Mouse (Mus musculus) forebrain, embryonic 12.5 days (tissue): ENCODE results near the gene Sema4c. TPM values are rescaled to one million over a fixed set of nuclear protein-coding genes. Genes with fewer than 3 reads are reported as not detected.
A peak's percentile ranks its signal among the peaks of the same experiment; 100 is the strongest.

ENCODE experiments used
- ATAC-seq: fragments of 200-750 bp; cut with Nextera tagmentation; 2 replicates; pipeline ENCODE4 v1.8.0; 2017; ENCODE audit warnings: moderate TSS enrichment; ENCODE audit not compliant: low FRiP score
- H3K27ac ChIP-seq: fragments of 300-500 bp; sonication (generic); 2 replicates; pipeline ENCODE4 v1.5.1; 2016; ENCODE audit warnings: mild to moderate bottlenecking
- H3K27me3 ChIP-seq: fragments of 300-500 bp; sonication (generic); 2 replicates; pipeline ENCODE4 v1.6.1; 2016; ENCODE audit warnings: mild to moderate bottlenecking
- H3K36me3 ChIP-seq: fragments of 300-500 bp; sonication (generic); replicated peaks from 2 replicates; pipeline ENCODE4 v1.6.1; 2016; ENCODE audit warnings: mild to moderate bottlenecking
- H3K4me1 ChIP-seq: fragments of 300-500 bp; sonication (generic); 2 replicates; pipeline ENCODE4 v1.6.1; 2016
- H3K4me2 ChIP-seq: fragments of 300-500 bp; sonication (generic); 2 replicates; pipeline ENCODE4 v1.6.1; 2016; ENCODE audit warnings: mild to moderate bottlenecking, moderate library complexity
- H3K4me3 ChIP-seq: fragments of 300-500 bp; sonication (generic); replicated peaks from 2 replicates; pipeline ENCODE4 v1.5.1; 2016; ENCODE audit warnings: mild to moderate bottlenecking
- H3K9ac ChIP-seq: fragments of 300-500 bp; sonication (generic); 2 replicates; pipeline ENCODE4 v1.6.1; 2016; ENCODE audit warnings: mild to moderate bottlenecking
- H3K9me3 ChIP-seq: fragments of 300-500 bp; sonication (generic); 2 replicates; pipeline ENCODE4 v1.6.1; 2016
- WGBS: fragments of 180-500 bp; shearing (Covaris S2); methylation state at CpG from one replicate; pipeline ENCODE4 v1.1.7; 2016; 5-methylcytosine and 5-hydroxymethylcytosine counted together
- polyA plus RNA-seq: library from polyadenylated mRNA; unstranded; fragments of >200 nt; fragmentation: Nextera tagmentation; extraction: Ambion mirVana; gene quantifications from 2 replicates; pipeline ENCODE4 v1.2.1, GENCODE M21; 2016

Sema4c gene
- polyA plus RNA-seq, 1 experiment from 2014 or later: 29.8 TPM

DNA sequence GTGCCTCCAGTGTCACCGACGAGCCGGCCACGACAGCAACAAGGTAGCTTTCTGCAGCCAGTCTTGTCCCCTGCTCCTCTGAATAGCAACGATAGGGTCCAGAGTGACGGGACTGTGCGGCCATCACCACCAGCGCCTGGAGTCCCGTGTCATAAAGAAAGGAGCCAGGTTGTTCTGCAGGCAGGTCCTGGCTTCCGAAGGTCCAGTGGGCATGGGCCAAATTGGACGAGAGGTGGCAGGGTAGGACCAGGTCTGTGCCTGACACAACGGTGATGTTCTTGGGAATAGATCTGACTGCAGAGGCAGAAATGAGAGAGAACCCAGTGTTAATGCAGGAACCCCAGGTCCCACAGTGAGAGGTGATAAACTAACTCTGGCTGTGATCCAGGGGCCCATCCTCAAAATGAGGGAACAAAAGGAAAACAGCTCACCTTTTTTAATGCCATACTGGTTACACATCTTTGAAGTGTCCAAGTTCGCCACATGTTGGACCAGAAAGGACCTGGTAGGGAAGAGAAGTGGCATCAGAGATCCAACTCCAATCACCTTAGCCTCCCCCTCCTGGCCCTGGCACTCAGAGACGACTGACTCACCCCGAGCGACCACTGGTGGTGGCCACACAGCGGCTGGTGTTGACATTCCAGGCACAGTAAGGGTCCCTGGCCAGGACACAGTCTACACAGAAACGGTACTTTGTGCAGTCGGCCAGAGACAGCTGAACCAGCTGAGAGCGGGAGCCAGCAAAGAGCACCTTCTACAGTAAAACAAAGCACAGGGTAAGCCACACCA lies 7.9 kb downstream of the Sema4c start:
- Histone ChIP-seq H3K36me3 (peaks cover 72% of the 10 kb centered on the region), H3K9ac (no peak overlapping the region), H3K4me1 (peaks cover 52% of the 10 kb centered on the region), H3K27me3 (no peaks in the 10 kb centered on the region), H3K4me3 (no peak overlapping the region), H3K4me2 (no peak overlapping the region), H3K27ac (no peak overlapping the region), H3K9me3 (no peaks in the 10 kb centered on the region)
- WGBS: 85% methylated on average over 20 of the region's 20 CpGs
- ATAC-seq: no peak

- Histone ChIP-seq H3K4me3 (no peak overlapping the region), H3K27ac (no peak overlapping the region), H3K9ac (no peak overlapping the region), H3K9me3 (no peaks in the 10 kb centered on the region), H3K4me1 (peaks cover 45% of the 10 kb centered on the region), H3K27me3 (no peaks in the 10 kb centered on the region), H3K36me3 (peaks cover 64% of the 10 kb centered on the region), H3K4me2 (no peak overlapping the region)
- WGBS: 89% methylated on average over 18 of the region's 18 CpGs
- no peak for ATAC-seq
Measured at GRCm38 (mm10) chr1:36549491-36549890, 8.7 kb downstream of the Sema4c start.

- H3K4me1 ChIP-seq: peaks cover 38% of the 10 kb centered on the region
- H3K27me3 ChIP-seq: no peaks in the 10 kb centered on the region
- no peak overlapping the region for H3K27ac ChIP-seq
- H3K4me3 ChIP-seq: no peak overlapping the region
- peaks cover 57% of the 10 kb centered on the region for H3K36me3 ChIP-seq
- 62% methylated on average over 8 of the region's 8 CpGs for WGBS
- ATAC-seq: no peak
- H3K9ac ChIP-seq: no peak overlapping the region
- H3K9me3 ChIP-seq: no peaks in the 10 kb centered on the region
- H3K4me2 ChIP-seq: no peak overlapping the region
Measured at GRCm38 (mm10) chr1:36548771-36549170, 9.4 kb downstream of the Sema4c start.

DNA sequence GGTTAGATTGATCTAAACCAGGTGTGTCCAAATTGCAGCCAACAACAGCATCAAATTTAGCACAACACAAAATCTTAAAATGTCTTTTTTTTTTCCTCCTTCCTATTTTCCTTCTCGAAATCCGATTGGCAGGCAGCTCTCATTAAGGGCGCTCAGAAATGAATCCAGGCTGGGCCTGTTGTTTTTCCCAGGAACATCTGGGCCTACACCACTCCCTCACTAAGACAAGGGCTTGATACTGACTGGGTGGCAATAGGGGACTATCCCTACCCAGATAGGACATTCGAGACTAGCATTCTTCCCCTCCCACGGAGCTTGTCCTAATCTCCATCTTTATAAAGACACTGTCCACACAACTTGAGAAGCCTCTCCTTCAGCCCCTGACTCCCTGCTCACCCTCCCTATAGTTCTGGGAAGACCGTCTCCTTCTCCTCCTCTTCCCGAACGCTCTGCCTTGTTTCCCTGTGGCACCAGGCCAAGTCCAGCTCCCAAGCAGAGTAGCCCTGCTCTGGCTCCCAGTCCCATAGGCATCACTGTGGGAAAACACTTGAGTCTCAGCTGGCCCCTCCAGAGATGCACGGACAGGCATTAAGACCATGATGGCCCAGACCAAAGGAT lies 10.1 kb downstream of the Sema4c start:
- WGBS: 42% methylated on average over 9 of the region's 9 CpGs
- Histone ChIP-seq H3K4me3 (no peak overlapping the region), H3K9ac (no peak overlapping the region), H3K27me3 (no peaks in the 10 kb centered on the region), H3K4me2 (no peak overlapping the region), H3K36me3 (peaks cover 50% of the 10 kb centered on the region), H3K27ac (peak overlapping the region; percentile 83), H3K4me1 (peaks cover 38% of the 10 kb centered on the region), H3K9me3 (no peaks in the 10 kb centered on the region)
- no peak for ATAC-seq

GRCm38 (mm10) chr1:36546888-36547471 lies 11.2 kb downstream of the Sema4c start, which contains the start of gene Ankrd39:
TSS of gene Ankrd39 (minus strand) at chr1:36547445.
- H3K4me1 ChIP-seq: peaks cover 38% of the 10 kb centered on the region
- peak within 1 kb of the TSS; percentile 64 for H3K4me3 ChIP-seq
- ATAC-seq: peak; percentile 97
- H3K36me3 ChIP-seq: peaks cover 41% of the 10 kb centered on the region
- under 1% methylated on average over 43 of the region's 43 CpGs for WGBS
- H3K27me3 ChIP-seq: no peaks in the 10 kb centered on the region
- H3K9ac ChIP-seq: peak within 1 kb of the TSS; percentile 72
- H3K9me3 ChIP-seq: no peaks in the 10 kb centered on the region
- H3K27ac ChIP-seq: peak within 1 kb of the TSS; percentile 83
- H3K4me2 ChIP-seq: peak within 1 kb of the TSS; percentile 68

GRCm38 (mm10) chr1:36545845-36546600 lies 12.1 kb downstream of the Sema4c start:
- Histone ChIP-seq H3K27me3 (no peaks in the 10 kb centered on the region), H3K36me3 (peaks cover 40% of the 10 kb centered on the region), H3K27ac (no peak overlapping the region), H3K9ac (peak overlapping the region; percentile 72), H3K4me3 (peak overlapping the region; percentile 64), H3K4me2 (peak overlapping the region; percentile 68), H3K9me3 (no peaks in the 10 kb centered on the region), H3K4me1 (peaks cover 38% of the 10 kb centered on the region)
- 67% methylated on average over 19 of the region's 19 CpGs for whole genome bisulfite sequencing
- no peak for ATAC-seq

DNA sequence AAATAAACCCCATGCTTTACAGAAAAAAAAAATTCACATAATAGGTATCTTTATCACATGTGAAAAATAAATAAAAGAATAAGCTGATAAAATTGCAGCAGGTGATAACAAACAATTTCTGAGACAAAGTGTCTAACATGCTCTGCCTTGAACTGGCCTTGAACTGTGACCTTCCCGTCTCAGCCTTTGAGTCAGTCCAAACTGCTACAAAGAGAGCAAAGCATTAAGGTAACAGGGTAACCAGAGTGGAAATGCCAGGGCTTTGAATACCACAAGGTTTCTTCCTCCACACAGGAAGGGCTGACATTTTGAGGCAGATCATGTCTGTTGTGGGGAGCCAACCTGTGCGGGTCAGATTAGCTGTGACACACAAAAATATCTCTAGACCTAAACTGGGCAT lies 12.8 kb downstream of the Sema4c start:
- ATAC-seq: no peak
- H3K27me3 ChIP-seq: no peaks in the 10 kb centered on the region
- H3K9ac ChIP-seq: no peak overlapping the region
- H3K4me3 ChIP-seq: no peak overlapping the region
- H3K36me3 ChIP-seq: peaks cover 39% of the 10 kb centered on the region
- peaks cover 38% of the 10 kb centered on the region for H3K4me1 ChIP-seq
- no peak overlapping the region for H3K27ac ChIP-seq
- no peak overlapping the region for H3K4me2 ChIP-seq
- WGBS: 85% methylated on average over 2 of the region's 2 CpGs
- H3K9me3 ChIP-seq: no peaks in the 10 kb centered on the region

- no peak overlapping the region for H3K4me3 ChIP-seq
- H3K27me3 ChIP-seq: no peaks in the 10 kb centered on the region
- WGBS: 94% methylated on average over 9 of the region's 9 CpGs
- no peaks in the 10 kb centered on the region for H3K9me3 ChIP-seq
- no peak overlapping the region for H3K9ac ChIP-seq
- no peak overlapping the region for H3K27ac ChIP-seq
- H3K4me1 ChIP-seq: peaks cover 19% of the 10 kb centered on the region
- peaks cover 34% of the 10 kb centered on the region for H3K36me3 ChIP-seq
- no peak overlapping the region for H3K4me2 ChIP-seq
- no peak for ATAC-seq
Measured at GRCm38 (mm10) chr1:36542925-36543324, 15.2 kb downstream of the Sema4c start.

- 95% methylated on average over 16 of the region's 16 CpGs for WGBS
- peaks cover 16% of the 10 kb centered on the region for H3K4me1 ChIP-seq
- no peaks in the 10 kb centered on the region for H3K27me3 ChIP-seq
- no peak overlapping the region for H3K27ac ChIP-seq
- no peak for ATAC-seq
- H3K4me3 ChIP-seq: no peak overlapping the region
- H3K36me3 ChIP-seq: peaks cover 34% of the 10 kb centered on the region
- H3K9me3 ChIP-seq: no peaks in the 10 kb centered on the region
- no peak overlapping the region for H3K4me2 ChIP-seq
- no peak overlapping the region for H3K9ac ChIP-seq
Measured at GRCm38 (mm10) chr1:36541844-36542243, 16.3 kb downstream of the Sema4c start.

GRCm38 (mm10) chr1:36540807-36541206 lies 17.3 kb downstream of the Sema4c start:
- no peaks in the 10 kb centered on the region for H3K9me3 ChIP-seq
- ATAC-seq: no peak
- H3K27ac ChIP-seq: no peak overlapping the region
- 96% methylated on average over 12 of the region's 12 CpGs for WGBS
- H3K36me3 ChIP-seq: peaks cover 34% of the 10 kb centered on the region
- no peak overlapping the region for H3K9ac ChIP-seq
- H3K4me1 ChIP-seq: peaks cover 8% of the 10 kb centered on the region; the same call in 1 of the 2 replicates
- H3K4me2 ChIP-seq: no peak overlapping the region
- no peaks in the 10 kb centered on the region for H3K27me3 ChIP-seq
- no peak overlapping the region for H3K4me3 ChIP-seq

DNA sequence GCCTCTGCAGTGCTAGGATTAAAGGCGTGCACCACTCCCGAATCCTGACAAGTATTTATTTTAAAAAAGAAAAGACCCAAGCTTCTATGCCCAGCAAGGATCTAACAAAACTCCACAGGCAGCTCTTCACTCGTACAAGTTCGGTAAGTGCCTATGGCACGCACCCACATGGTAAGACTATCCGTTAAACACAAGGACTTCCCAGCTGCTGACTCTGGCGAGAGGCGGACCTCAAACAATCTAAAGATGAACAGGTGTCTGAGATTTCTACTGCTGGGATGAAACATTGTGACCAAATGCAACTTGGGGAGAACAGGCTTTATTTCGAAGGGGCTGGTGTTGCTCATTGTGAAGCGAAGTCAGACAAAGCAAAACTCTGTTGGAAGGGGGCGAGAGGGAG lies 18.0 kb downstream of the Sema4c start:
- no peak overlapping the region for H3K4me3 ChIP-seq
- no peak overlapping the region for H3K27ac ChIP-seq
- no peak overlapping the region for H3K4me2 ChIP-seq
- H3K27me3 ChIP-seq: no peaks in the 10 kb centered on the region
- no peaks in the 10 kb centered on the region for H3K9me3 ChIP-seq
- peaks cover 34% of the 10 kb centered on the region for H3K36me3 ChIP-seq
- whole genome bisulfite sequencing: 90% methylated on average over 11 of the region's 11 CpGs
- peaks cover 4% of the 10 kb centered on the region; the same call in 1 of the 2 replicates for H3K4me1 ChIP-seq
- H3K9ac ChIP-seq: no peak overlapping the region
- no peak for ATAC-seq

GRCm38 (mm10) chr1:36539186-36539585 lies 19.0 kb downstream of the Sema4c start, which contains the start of gene Gm42417:
TSS of gene Gm42417 (minus strand) at chr1:36539429.
- 85% methylated on average over 9 of the region's 9 CpGs for WGBS
- Histone ChIP-seq H3K27me3 (no peaks in the 10 kb centered on the region), H3K4me3 (no peak within 1 kb of the TSS), H3K4me1 (peaks cover 4% of the 10 kb centered on the region; the same call in 1 of the 2 replicates), H3K9me3 (no peaks in the 10 kb centered on the region), H3K9ac (no peak within 1 kb of the TSS), H3K4me2 (no peak within 1 kb of the TSS), H3K36me3 (peaks cover 34% of the 10 kb centered on the region), H3K27ac (no peak within 1 kb of the TSS)
- ATAC-seq: no peak
